Mouse (Mus musculus): ENCODE measurements at regions not wholly inside any gene's neighbourhood (a gene's known extent, or its start where the extent isn't known, plus 50 kb on each side); places are given as distances from the start of the nearest gene placed in this dataset.

DNA sequence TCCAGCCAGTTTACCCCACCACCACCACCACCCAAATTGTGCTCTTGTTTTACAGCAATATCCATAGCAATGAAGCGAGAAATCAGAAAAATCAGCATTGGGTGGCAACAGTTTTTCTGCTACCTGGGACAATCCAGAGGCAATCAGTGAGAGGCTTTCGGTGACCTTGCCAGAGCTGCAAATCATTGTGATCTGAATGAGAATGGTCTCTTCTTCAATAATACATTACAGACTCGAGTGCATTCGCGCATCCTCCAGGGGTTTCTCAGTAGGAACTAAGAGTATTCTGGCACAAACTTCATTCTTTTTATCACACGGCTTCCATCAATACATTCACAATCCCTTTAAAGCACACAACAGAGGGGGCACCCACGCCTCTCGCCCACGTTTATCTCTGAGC is 91.2 kb downstream of the Srek1 start:
- no peak for DNase-seq (ENCODE audit: extremely low spot score in 1 of 2, low spot score in 2 of 2)
- Histone ChIP-seq H3K4me3 (no peak overlapping the region), H3K27ac (no peak overlapping the region)
- no peak for TF ChIP-seq CTCF (IDR thresholded peaks at IDR 0.05)
- intact Hi-C loops (cut with DNase I): no loop called here

DNA sequence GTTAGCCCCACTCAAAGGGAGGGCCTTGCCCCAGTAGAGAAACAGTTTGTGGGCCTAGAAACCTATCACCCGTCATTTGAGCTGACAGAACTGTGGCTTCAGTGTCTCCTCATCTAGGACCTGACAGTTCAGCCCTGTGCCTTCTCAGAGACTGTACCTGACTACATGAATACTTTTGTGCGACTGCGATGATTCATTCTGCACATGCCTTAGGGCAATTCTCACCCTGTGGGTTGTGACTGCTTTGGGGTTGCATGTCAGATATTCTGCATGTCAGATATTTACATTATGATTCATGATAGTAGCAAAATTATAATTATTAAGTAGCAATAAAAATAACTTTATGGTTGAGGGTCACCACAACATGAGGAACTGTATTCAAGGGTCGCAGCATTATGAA is 93.7 kb downstream of the Srek1 start:
- DNase-seq (ENCODE audit: extremely low spot score in 1 of 2, low spot score in 2 of 2): no peak
- H3K4me3 ChIP-seq: no peak overlapping the region
- no peak overlapping the region for H3K27ac ChIP-seq
- TF ChIP-seq CTCF (IDR thresholded peaks at IDR 0.05): no peak
- intact Hi-C loops (cut with DNase I): no loop called here

DNA sequence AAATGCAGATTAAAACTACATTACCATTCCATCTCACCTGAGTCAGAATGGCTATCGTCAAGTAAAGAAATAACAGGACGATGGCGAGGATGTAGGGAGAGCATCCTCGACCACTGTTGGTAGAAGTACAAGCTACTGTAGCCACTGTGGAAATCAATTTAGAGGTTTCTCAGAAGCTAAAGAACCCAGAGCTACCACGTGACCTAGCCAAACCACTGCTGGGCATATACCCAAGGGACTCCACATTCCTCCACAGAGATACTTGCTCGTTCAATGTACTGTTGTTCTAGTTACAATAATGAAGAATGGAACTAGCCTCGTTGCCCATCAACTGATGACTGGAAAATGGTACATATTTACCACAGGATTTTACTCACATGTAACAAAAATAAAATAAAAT is 94.4 kb downstream of the Srek1 start:
- no peak overlapping the region for H3K4me3 ChIP-seq
- no peak for TF ChIP-seq CTCF (IDR thresholded peaks at IDR 0.05)
- no peak for DNase-seq (ENCODE audit: extremely low spot score in 1 of 2, low spot score in 2 of 2)
- intact Hi-C loops (cut with DNase I): no loop called here
- no peak overlapping the region for H3K27ac ChIP-seq

DNA sequence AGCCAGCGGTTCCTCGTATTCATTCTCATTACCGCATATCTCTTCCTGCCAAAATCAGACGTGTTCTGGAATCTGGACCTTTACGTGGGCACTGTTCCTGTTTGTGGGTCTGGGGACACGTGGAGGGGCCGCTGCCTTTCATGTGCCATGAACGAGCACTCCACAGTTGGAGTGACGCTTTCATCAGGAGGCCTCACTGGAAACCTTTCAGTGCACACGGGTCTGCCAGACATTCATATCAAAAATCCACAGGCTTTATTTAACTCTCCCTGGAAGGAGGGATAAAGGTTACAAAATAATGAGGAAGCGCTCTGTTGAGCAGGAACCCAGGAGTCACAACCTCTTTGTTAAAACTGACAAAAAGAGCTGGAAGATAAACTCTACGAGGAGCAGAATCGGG is 97.6 kb downstream of the Srek1 start:
- TF ChIP-seq CTCF (IDR thresholded peaks at IDR 0.05): no peak
- intact Hi-C loops (cut with DNase I): no loop called here
- Histone ChIP-seq H3K4me3 (no peak overlapping the region), H3K27ac (no peak overlapping the region)
- DNase-seq (ENCODE audit: extremely low spot score in 1 of 2, low spot score in 2 of 2): no peak

DNA sequence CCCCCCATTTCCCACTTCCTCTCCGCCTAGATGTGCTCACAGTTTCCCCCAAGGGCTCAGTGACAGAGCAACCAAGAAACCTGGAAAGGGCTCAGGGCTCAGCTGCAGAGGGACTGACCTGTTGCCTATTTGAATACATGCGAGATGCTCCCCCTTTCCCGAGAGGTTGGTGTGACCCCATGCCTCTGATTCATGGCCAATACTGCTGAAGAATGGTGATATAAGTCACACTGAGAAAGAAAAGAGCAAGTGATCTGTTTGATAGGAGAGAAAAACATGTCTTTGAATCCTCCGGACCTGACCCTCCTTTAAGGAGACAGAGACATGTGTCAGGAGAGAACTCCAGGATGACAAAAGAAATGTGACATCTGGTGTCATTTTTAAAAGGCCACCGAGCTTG is 98.2 kb downstream of the Srek1 start:
- intact Hi-C loops (cut with DNase I): no loop called here
- no peak for DNase-seq (ENCODE audit: extremely low spot score in 1 of 2, low spot score in 2 of 2)
- TF ChIP-seq CTCF (IDR thresholded peaks at IDR 0.05): no peak
- Histone ChIP-seq H3K27ac (no peak overlapping the region), H3K4me3 (no peak overlapping the region)

DNA sequence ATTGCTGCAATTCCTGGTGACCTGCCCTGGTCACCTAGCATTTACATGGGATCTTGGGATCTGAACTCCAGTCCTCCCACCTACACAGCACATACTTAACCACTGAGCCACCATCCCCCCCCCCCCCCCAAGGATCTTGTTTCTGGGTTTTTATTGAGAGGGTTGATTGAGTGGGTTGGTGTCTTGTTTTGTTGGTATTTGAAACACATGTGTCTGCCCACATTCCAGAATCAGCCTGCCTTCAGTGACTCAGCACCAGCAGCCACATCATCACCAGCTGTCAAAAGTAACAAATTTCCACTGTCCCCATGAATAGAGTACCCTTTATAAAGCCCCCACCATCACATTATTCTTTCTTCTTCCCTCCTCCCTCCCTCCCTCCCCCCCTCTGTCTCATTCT is 103.8 kb downstream of the Srek1 start:
- no peak overlapping the region for H3K4me3 ChIP-seq
- no peak overlapping the region for H3K27ac ChIP-seq
- no peak for TF ChIP-seq CTCF (IDR thresholded peaks at IDR 0.05)
- no peak for DNase-seq (ENCODE audit: extremely low spot score in 1 of 2, low spot score in 2 of 2)
- intact Hi-C loops (cut with DNase I): no loop called here

DNA sequence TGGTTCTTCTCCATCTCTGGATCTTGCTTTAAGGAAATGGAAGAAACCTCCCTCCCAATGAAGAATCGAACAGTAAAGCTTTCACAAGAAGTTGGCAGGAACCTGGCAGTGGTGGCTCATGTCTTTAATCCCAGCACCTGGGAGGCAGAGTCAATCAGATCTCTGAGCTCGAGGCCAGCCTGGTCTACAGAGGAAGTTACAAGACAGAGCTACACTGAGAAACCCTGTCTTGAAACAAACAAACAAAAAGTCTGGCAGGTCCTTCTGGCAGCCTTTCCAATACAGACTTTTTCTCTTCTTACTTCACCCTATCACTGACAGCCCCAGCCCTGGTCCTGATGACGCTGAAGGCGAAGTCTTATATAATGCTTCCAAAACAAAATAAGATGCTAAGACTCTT is 104.6 kb downstream of the Srek1 start:
- no peak overlapping the region for H3K27ac ChIP-seq
- no peak for DNase-seq (ENCODE audit: extremely low spot score in 1 of 2, low spot score in 2 of 2)
- no peak for TF ChIP-seq CTCF (IDR thresholded peaks at IDR 0.05)

DNA sequence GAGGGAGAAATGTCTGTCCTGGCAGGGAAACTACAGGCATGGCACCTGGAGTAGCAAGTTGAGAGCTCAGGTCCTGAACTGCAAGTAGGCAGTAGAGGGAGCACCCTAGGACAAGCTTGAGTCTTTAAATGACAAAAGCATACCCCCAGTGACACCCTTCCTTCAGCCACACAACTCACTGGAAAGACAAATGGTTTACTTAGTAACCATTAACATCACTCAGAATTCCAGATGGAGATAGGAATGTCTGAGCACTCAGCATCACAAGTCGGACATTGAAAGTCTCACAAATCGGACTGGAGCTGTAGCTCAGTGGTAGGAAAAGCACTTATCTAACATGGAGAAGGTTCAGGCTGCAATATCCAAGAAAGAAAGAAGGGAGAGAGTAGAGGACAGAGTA is 106.7 kb downstream of the Srek1 start:
- H3K4me3 ChIP-seq: no peak overlapping the region
- intact Hi-C loops (cut with DNase I): loop anchor here (10.0 kb wide), 1 partner anchor 983 kb away; no protein-coding TSS in a partner anchor
- H3K27ac ChIP-seq: no peak overlapping the region
- no peak for DNase-seq (ENCODE audit: extremely low spot score in 1 of 2, low spot score in 2 of 2)
- no peak for TF ChIP-seq CTCF (IDR thresholded peaks at IDR 0.05)

More for the DNA sequence above, 104.6 kb downstream of the Srek1 start:
- intact Hi-C loops (cut with DNase I): loop anchor here (10.0 kb wide), 1 partner anchor 985 kb away; no protein-coding TSS in a partner anchor
- no peak overlapping the region for H3K4me3 ChIP-seq

DNA sequence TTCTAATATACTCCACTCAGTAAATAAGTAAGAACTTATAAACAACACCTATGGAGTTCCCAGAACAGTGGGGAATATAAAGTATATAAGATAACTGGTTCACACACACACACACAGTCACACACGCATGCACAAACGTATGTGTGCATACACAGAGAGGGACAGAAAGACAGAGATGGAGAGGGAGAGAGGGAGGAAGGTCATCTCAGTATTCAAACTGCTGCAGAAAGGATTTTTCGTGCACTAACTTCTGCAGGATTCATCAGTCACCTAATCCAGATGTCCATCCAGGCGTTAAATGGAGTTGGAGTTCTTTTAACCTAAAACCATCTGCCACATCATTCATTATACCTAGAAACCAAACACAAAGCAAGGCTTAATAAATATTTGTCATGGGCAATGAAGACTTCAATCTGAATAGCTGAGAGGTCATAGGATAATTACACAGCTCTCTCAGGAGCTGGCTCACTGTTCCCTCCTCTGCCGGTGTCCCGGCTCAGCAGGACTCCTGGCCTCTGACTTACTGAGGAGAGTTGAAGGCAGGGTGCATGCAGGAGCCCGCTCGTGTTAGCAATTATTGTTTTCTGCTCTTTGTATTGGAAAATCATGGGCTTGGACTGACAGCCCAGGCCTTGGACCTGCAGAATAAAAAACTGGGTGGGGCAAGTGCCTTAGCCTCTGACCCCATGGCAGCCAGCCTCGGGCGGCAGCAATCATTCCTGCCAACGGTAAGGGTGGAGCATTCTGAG is 114.0 kb downstream of the Srek1 start:
- intact Hi-C loops (cut with DNase I): loop anchor here (10.0 kb wide), 1 partner anchor 976 kb away; no protein-coding TSS in a partner anchor
- Histone ChIP-seq H3K27ac (no peak overlapping the region), H3K4me3 (no peak overlapping the region)
- no peak for TF ChIP-seq CTCF (IDR thresholded peaks at IDR 0.05)
- no peak for DNase-seq (ENCODE audit: extremely low spot score in 1 of 2, low spot score in 2 of 2)

DNA sequence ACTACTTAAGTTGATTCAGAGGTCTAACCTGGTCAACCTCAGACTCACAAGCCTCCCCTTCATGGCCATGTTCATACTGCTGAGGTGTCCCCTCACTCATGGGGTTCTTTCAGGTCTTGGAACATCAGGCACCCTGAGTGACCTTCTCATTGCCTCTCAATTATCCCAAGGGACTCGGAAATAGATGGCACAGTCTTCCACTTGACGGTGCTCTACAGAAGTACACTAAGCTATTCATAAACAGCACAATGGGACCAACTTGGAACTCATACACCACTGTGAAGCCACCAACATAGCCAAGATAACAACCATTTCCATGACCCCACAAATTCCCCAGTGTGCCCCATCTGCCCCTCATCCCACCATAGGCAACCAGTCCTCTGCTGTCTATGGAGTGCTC is 118.4 kb downstream of the Srek1 start:
- TF ChIP-seq CTCF (IDR thresholded peaks at IDR 0.05): no peak
- Histone ChIP-seq H3K27ac (no peak overlapping the region), H3K4me3 (no peak overlapping the region)
- intact Hi-C loops (cut with DNase I): no loop called here
- DNase-seq (ENCODE audit: extremely low spot score in 1 of 2, low spot score in 2 of 2): no peak

DNA sequence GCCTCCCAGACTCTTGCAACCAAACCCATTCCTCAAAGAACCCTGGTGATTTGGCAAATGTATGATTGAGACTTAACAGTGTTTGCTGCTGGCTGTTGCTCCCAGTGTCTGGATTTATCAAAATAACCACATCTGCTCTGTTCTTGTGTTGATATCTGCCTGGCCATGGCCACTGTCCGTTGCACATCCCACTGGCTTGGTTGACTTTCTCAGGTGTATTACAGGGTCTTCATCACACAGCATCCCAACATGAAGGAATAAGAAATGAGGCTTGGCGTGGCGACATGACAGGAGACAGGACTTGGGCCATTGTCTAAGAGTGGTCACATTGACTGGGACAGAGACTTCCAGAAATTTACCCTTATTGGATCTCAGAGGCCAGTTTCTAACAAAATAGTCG is 121.2 kb downstream of the Srek1 start:
- Histone ChIP-seq H3K27ac (no peak overlapping the region), H3K4me3 (no peak overlapping the region)
- no peak for DNase-seq (ENCODE audit: extremely low spot score in 1 of 2, low spot score in 2 of 2)
- TF ChIP-seq CTCF (IDR thresholded peaks at IDR 0.05): no peak
- intact Hi-C loops (cut with DNase I): no loop called here

DNA sequence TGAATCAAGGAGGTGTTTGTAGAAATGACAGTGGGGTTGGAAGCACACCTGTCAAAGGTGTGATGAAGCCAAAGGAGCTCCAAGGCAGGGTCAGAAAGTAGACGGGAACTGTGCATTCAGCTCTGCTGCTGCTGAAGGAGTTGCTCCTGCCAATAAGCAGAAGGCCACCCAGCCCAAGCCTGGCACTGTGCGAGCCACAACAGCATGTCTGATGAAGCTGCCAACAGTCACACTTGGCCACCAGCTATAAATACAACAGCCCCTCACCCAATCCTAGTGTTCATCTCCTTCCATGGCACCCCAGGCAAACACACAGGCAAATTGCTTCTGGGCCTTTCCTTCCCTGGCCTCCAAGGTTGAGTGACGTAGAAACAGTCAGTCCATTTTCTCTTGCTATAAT is 125.0 kb downstream of the Srek1 start:
- DNase-seq (ENCODE audit: extremely low spot score in 1 of 2, low spot score in 2 of 2): no peak
- TF ChIP-seq CTCF (IDR thresholded peaks at IDR 0.05): no peak
- H3K4me3 ChIP-seq: no peak overlapping the region
- no peak overlapping the region for H3K27ac ChIP-seq
- intact Hi-C loops (cut with DNase I): no loop called here

DNA sequence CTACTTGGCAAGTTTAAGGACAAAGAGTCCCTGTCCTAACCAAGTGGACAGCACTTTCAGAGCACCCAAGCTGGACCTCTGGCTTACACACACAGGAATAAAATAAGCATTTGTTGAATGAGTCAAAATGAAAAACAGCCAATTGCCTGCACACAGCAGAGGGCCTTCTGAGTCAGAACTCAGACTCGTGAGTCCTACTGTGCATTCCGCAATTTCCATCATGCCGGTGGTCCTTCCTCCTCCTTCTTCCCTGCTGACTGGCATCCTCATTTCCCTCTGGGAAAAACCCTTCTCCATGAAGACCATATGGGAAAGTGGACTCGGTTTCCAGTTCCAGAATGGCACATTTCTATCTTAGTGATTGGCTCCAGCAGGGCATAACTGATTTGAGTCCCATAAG is 126.4 kb downstream of the Srek1 start:
- intact Hi-C loops (cut with DNase I): no loop called here
- Histone ChIP-seq H3K4me3 (no peak overlapping the region), H3K27ac (no peak overlapping the region)
- DNase-seq (ENCODE audit: extremely low spot score in 1 of 2, low spot score in 2 of 2): no peak
- no peak for TF ChIP-seq CTCF (IDR thresholded peaks at IDR 0.05)

Data from left cerebral cortex, adult 2 months (tissue).